Comparison of ENCODE assay signal across 12 mouse cellular contexts in genomic region chr19:56061882-56062540, GRCm38 (mm10).
A peak's percentile ranks its signal among the peaks of the same experiment; 100 is the strongest.
DNase-seq lines count a peak whose midpoint lies in the region; ATAC-seq and TF ChIP-seq lines count a peak whose summit lies in the region.
"Had no signal": no experiment of that assay in that cellular context is flagged by ENCODE, and none has a peak within 500 bp of the region (broad histone marks: within the 10 kb centered on the region; RNA-seq: fewer than 3 reads in every experiment).

No protein-coding gene starts in this region.

- H3K4me2 ChIP-seq in forebrain, embryonic 12.5 days = peak overlapping the region; percentile 21
- H3K4me2 ChIP-seq in hindbrain, postnatal 0 days (ENCODE audit: low read depth, low read length) = no peak overlapping the region
- H3K4me2 ChIP-seq in neural tube, embryonic 11.5 days (ENCODE audit: low read depth) = no peak overlapping the region
- H3K4me2 ChIP-seq in stomach, postnatal 0 days (replicated peaks; ENCODE audit: low read depth) = no peak overlapping the region
- H3K4me2 ChIP-seq: liver, embryonic 15.5 days had no signal

- no peak overlapping the region for H3K4me3 ChIP-seq in forebrain, embryonic 12.5 days (replicated peaks)
- no peak overlapping the region for H3K4me3 ChIP-seq in hindbrain, postnatal 0 days (ENCODE audit: low read length)
- no peak overlapping the region for H3K4me3 ChIP-seq in neural tube, embryonic 11.5 days (ENCODE audit: low read depth, low read length)
- no peak overlapping the region for H3K4me3 ChIP-seq in stomach, postnatal 0 days (ENCODE audit: low read depth, low read length)
- H3K4me3 ChIP-seq: erythroblast, embryonic 14.5 days; liver, embryonic 15.5 days had no signal

- no peak for TF ChIP-seq CTCF in hindbrain, postnatal 0 days (IDR thresholded peaks at IDR 0.05; ENCODE audit: low read depth)
- no peak for TF ChIP-seq CTCF in stomach, postnatal 0 days (IDR thresholded peaks at IDR 0.05; ENCODE audit: low read depth)

- H3K9ac ChIP-seq in forebrain, embryonic 12.5 days = no peak overlapping the region
- H3K9ac ChIP-seq in hindbrain, postnatal 0 days (replicated peaks; ENCODE audit: low read length) = no peak overlapping the region
- peak overlapping the region; percentile 38; the same call in 1 of the 2 replicates for H3K9ac ChIP-seq in neural tube, embryonic 11.5 days (ENCODE audit: low read length)
- no peak overlapping the region for H3K9ac ChIP-seq in stomach, postnatal 0 days (ENCODE audit: low read length)
- H3K9ac ChIP-seq: liver, embryonic 15.5 days had no signal

- H3K27me3 ChIP-seq in forebrain, embryonic 12.5 days = peaks cover 16% of the 10 kb centered on the region; the same call in 1 of the 2 replicates
- 0 out of 2 replicates have a peak, but pooled peaks cover 3% of the 10 kb centered on the region for H3K27me3 ChIP-seq in hindbrain, postnatal 0 days (ENCODE audit: insufficient read depth, low read length)
- H3K27me3 ChIP-seq in neural tube, embryonic 11.5 days (ENCODE audit: control insufficient read depth, insufficient read depth, low read length) = no peaks in the 10 kb centered on the region
- H3K27me3 ChIP-seq in stomach, postnatal 0 days (ENCODE audit: control insufficient read depth, insufficient read depth, low read length) = no peaks in the 10 kb centered on the region
- H3K27me3 ChIP-seq: liver, embryonic 15.5 days had no signal

- 9% methylated on average over 10 of the region's 10 CpGs for WGBS in forebrain, embryonic 12.5 days
- 16% methylated on average over 10 of the region's 10 CpGs for WGBS in hindbrain, postnatal 0 days
- WGBS in neural tube, embryonic 11.5 days = 28% methylated on average over 10 of the region's 10 CpGs
- 69% methylated on average over 10 of the region's 10 CpGs for WGBS in stomach, postnatal 0 days

- TF ChIP-seq EP300 in stomach, postnatal 0 days (optimal IDR thresholded peaks at IDR 0.05) = no peak

- H3K9me3 ChIP-seq in forebrain, embryonic 12.5 days = no peaks in the 10 kb centered on the region
- no peaks in the 10 kb centered on the region for H3K9me3 ChIP-seq in hindbrain, postnatal 0 days (ENCODE audit: low read length)
- no peaks in the 10 kb centered on the region for H3K9me3 ChIP-seq in neural tube, embryonic 11.5 days (ENCODE audit: control insufficient read depth, low read length)
- no peaks in the 10 kb centered on the region for H3K9me3 ChIP-seq in stomach, postnatal 0 days (ENCODE audit: control insufficient read depth, low read length)
- H3K9me3 ChIP-seq: liver, embryonic 15.5 days had no signal

- H3K4me1 ChIP-seq in forebrain, embryonic 12.5 days = peaks cover 53% of the 10 kb centered on the region
- H3K4me1 ChIP-seq in hindbrain, postnatal 0 days (ENCODE audit: insufficient read depth, low read length) = peaks cover 4% of the 10 kb centered on the region; the same call in 1 of the 2 replicates
- H3K4me1 ChIP-seq in neural tube, embryonic 11.5 days (ENCODE audit: control insufficient read depth, insufficient read depth, low read length) = peaks cover 12% of the 10 kb centered on the region
- no peaks in the 10 kb centered on the region for H3K4me1 ChIP-seq in stomach, postnatal 0 days (replicated peaks; ENCODE audit: control insufficient read depth, insufficient read depth)
- H3K4me1 ChIP-seq: liver, embryonic 15.5 days had no signal

- peak overlapping the region; percentile 96 for H3K27ac ChIP-seq in forebrain, embryonic 12.5 days
- H3K27ac ChIP-seq in hindbrain, postnatal 0 days = peak overlapping the region; percentile 76; the same call in 1 of the 2 replicates
- peak overlapping the region; percentile 92 for H3K27ac ChIP-seq in neural tube, embryonic 11.5 days (ENCODE audit: low read depth, low read length)
- H3K27ac ChIP-seq in stomach, postnatal 0 days (replicated peaks) = no peak overlapping the region
- H3K27ac ChIP-seq: liver, embryonic 15.5 days had no signal

- DNase-seq in embryo, embryonic 9.5 days (ENCODE audit: extremely low spot score) = peak; percentile 54
- DNase-seq in hindbrain, postnatal 0 days (ENCODE audit: low spot score) = peak; percentile 58
- peak; percentile 76 for DNase-seq in neural tube, embryonic 11.5 days (ENCODE audit: low spot score)
- DNase-seq in kidney, postnatal 25 days = no peak
- no peak for DNase-seq in cerebellum, postnatal 14 days
- DNase-seq in kidney, postnatal 36 days = no peak
- DNase-seq in stomach, postnatal 0 days (ENCODE audit: low spot score) = no peak
- DNase-seq: cerebellum, adult 8-10 months; gastrocnemius, postnatal 14 days had no signal

- ATAC-seq in forebrain, embryonic 12.5 days (ENCODE audit: low FRiP score) = peak; percentile 89
- ATAC-seq in hindbrain, postnatal 0 days = peak; percentile 89
- ATAC-seq in neural tube, embryonic 11.5 days (ENCODE audit: insufficient read depth, low FRiP score, low TSS enrichment) = peak; percentile 92
- no peak for ATAC-seq in stomach, postnatal 0 days (ENCODE audit: low FRiP score, low TSS enrichment)

- H3K36me3 ChIP-seq in forebrain, embryonic 12.5 days (replicated peaks) = no peaks in the 10 kb centered on the region
- H3K36me3 ChIP-seq in hindbrain, postnatal 0 days (ENCODE audit: insufficient read depth, low read length) = no peaks in the 10 kb centered on the region
- H3K36me3 ChIP-seq in neural tube, embryonic 11.5 days (ENCODE audit: control insufficient read depth, insufficient read depth, low read length) = no peaks in the 10 kb centered on the region
- H3K36me3 ChIP-seq in stomach, postnatal 0 days (ENCODE audit: control insufficient read depth, insufficient read depth, low read length) = no peaks in the 10 kb centered on the region
- H3K36me3 ChIP-seq: liver, embryonic 15.5 days had no signal

Comparison
In these comparisons a context has a peak if more than half of its experiments do, and no peak if none do; other contexts are left out.
1. DNase-seq: peak in embryo, embryonic 9.5 days (single experiment), hindbrain, postnatal 0 days (single experiment) and neural tube, embryonic 11.5 days (single experiment); none in kidney, postnatal 25 days (0 of 2), cerebellum, postnatal 14 days (0 of 2), kidney, postnatal 36 days (0 of 2) and stomach, postnatal 0 days (single experiment).